Mouse (Mus musculus) kidney, embryonic 15.5 days (tissue): ENCODE data around the gene Arhgap21. TPM values are rescaled to one million over a fixed set of nuclear protein-coding genes. Genes with fewer than 3 reads are reported as not detected.

ENCODE experiments used
- polyA plus RNA-seq: library from polyadenylated mRNA; unstranded; fragments of >200 nt; fragmentation: Nextera tagmentation; extraction: Ambion mirVana; gene quantifications from 2 replicates; pipeline ENCODE4 v1.2.1, GENCODE M21; 2015

Gene Arhgap21
- polyA plus RNA-seq, 1 experiment from 2014 or later: 12.7 TPM

Other genes with a start within 250 kb of the Arhgap21 start
- 0.71 TPM in 1 of 2 replicates, not detected in the other for gene Enkur, start 236.5 kb upstream of the Arhgap21 start, polyA plus RNA-seq
- gene Thnsl1, start 236.8 kb upstream of the Arhgap21 start, polyA plus RNA-seq: 7.3 and 8.2 TPM in 2 replicates